Mouse (Mus musculus) retina, adult 2 months (tissue): ENCODE measurements around the gene Mael.

Experiments used
- DNase-seq: peaks from one replicate; pipeline ENCODE4 v3.0.0-alpha.2; 2012; ENCODE audit warnings: low read depth, low spot score

Mael gene

DNA sequence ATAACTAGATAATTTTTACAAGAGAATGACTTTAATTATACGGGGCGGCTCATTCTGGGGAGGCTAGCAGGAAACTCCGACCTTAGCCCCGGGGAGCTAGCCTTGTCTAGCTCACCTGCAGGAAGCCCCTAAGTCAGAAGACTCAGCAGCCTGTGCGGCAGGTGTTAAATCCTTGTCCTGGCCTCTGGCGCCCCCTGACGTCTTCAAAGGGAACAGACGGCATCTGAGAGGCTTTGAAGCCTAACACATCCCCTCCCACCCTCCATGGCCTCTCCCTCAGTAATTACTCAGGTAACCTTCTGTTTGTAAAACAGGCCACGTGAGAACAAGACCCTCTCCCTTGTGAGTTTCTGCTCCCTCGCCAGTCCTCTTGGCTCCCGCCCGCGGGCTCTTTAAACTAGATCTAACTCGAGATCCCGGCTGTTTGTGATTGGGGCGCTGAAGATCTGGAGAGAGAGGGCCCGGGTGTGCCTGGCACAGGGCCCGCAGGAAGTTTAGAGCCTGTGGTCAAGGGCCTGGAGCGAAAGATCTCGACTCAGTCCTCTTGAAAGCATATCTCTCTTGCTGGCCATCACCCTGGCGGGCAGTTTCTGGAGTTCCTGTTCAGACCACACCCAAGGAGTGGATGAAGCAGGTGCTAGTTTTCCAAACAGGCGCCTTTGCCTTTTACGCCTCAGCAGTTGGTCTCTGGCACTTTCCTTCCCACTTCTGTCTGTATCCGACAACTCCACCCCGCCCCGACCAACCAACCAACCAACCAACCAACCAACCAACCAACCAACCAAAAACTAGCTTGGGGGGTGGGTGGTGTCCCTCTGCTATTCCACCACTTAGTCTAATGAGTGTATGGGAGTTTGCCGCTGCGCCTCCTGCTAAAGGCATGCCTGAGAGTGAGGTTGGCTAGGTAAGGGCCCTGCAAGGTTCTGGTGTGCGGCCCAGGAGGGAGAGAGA lies 84.1 kb downstream of the Mael start:
- DNase-seq, result peak; percentile 57

GRCm38 (mm10) chr1:166153351-166154120 lies 85.0 kb downstream of the Mael start:
- peak; percentile 61 for DNase-seq

GRCm38 (mm10) chr1:166152034-166152433 lies 86.5 kb downstream of the Mael start:
- DNase-seq, result no peak

GRCm38 (mm10) chr1:166151341-166151740 lies 87.2 kb downstream of the Mael start:
- no peak for DNase-seq
